Comparison of ENCODE assay signal across 11 mouse cellular contexts in genomic region chr19:15095054-15095453, GRCm38 (mm10).
"Had no signal": no experiment of that assay in that cellular context is flagged by ENCODE, and none has a peak within 500 bp of the region (broad histone marks: within the 10 kb centered on the region; RNA-seq: fewer than 3 reads in every experiment).

No protein-coding gene starts in this region.

- ATAC-seq: midbrain, embryonic 13.5 days; midbrain, embryonic 15.5 days had no signal

- DNase-seq: lung, adult 18-20 months; lung, embryonic 14.5 days; lung, postnatal 10 days; lung, postnatal 4 days; right cerebral cortex, postnatal 14 days; spleen, adult 18-20 months; thymus, adult 18-20 months; thymus, postnatal 14 days; thymus, postnatal 36 days had no signal
